Mouse (Mus musculus): Measurements from ENCODE around the gene Clasp1.

Gene Clasp1

GRCm38 (mm10) chr1:118402556-118402955 lies 13.7 kb downstream of the Clasp1 start:
- DNase-seq (ENCODE audit: extremely low read depth, low read depth, low spot score): no peak

- DNase-seq (ENCODE audit: extremely low read depth, low read depth, low spot score): no peak
Observed at GRCm38 (mm10) chr1:118402966-118403365, 14.1 kb downstream of the Clasp1 start.

- DNase-seq (ENCODE audit: extremely low read depth, low read depth, low spot score): no peak
Observed at GRCm38 (mm10) chr1:118403440-118403839, 14.6 kb downstream of the Clasp1 start.

- no peak for DNase-seq (ENCODE audit: extremely low read depth, low read depth, low spot score)
Observed at GRCm38 (mm10) chr1:118407586-118408250, 18.9 kb downstream of the Clasp1 start.

GRCm38 (mm10) chr1:118409249-118409648 lies 20.4 kb downstream of the Clasp1 start:
- no peak for DNase-seq (ENCODE audit: extremely low read depth, low read depth, low spot score)

- no peak for DNase-seq (ENCODE audit: extremely low read depth, low read depth, low spot score)
Observed at GRCm38 (mm10) chr1:118410824-118411223, 22.0 kb downstream of the Clasp1 start.

- DNase-seq (ENCODE audit: extremely low read depth, low read depth, low spot score): no peak
Observed at GRCm38 (mm10) chr1:118413169-118413568, 24.3 kb downstream of the Clasp1 start.

GRCm38 (mm10) chr1:118417047-118417730 lies 28.3 kb downstream of the Clasp1 start:
- no peak for DNase-seq (ENCODE audit: extremely low read depth, low read depth, low spot score)

- DNase-seq (ENCODE audit: extremely low read depth, low read depth, low spot score): no peak
Observed at GRCm38 (mm10) chr1:118419399-118419798, 30.5 kb downstream of the Clasp1 start.

- DNase-seq (ENCODE audit: extremely low read depth, low read depth, low spot score): no peak
Observed at GRCm38 (mm10) chr1:118421149-118421548, 32.3 kb downstream of the Clasp1 start.

GRCm38 (mm10) chr1:118422812-118423211 lies 34.0 kb downstream of the Clasp1 start:
- no peak for DNase-seq (ENCODE audit: extremely low read depth, low read depth, low spot score)

GRCm38 (mm10) chr1:118425982-118426381 lies 37.1 kb downstream of the Clasp1 start:
- no peak for DNase-seq (ENCODE audit: extremely low read depth, low read depth, low spot score)

- no peak for DNase-seq (ENCODE audit: extremely low read depth, low read depth, low spot score)
Observed at GRCm38 (mm10) chr1:118428354-118429084, 39.7 kb downstream of the Clasp1 start.

- DNase-seq (ENCODE audit: extremely low read depth, low read depth, low spot score): no peak
Observed at GRCm38 (mm10) chr1:118431548-118431947, 42.7 kb downstream of the Clasp1 start.

- no peak for DNase-seq (ENCODE audit: extremely low read depth, low read depth, low spot score)
Observed at GRCm38 (mm10) chr1:118435001-118435473, 46.2 kb downstream of the Clasp1 start.

- no peak for DNase-seq (ENCODE audit: extremely low read depth, low read depth, low spot score)
Observed at GRCm38 (mm10) chr1:118437856-118438255, 49.0 kb downstream of the Clasp1 start.

- no peak for DNase-seq (ENCODE audit: extremely low read depth, low read depth, low spot score)
Observed at GRCm38 (mm10) chr1:118438332-118438731, 49.5 kb downstream of the Clasp1 start.

- DNase-seq (ENCODE audit: extremely low read depth, low read depth, low spot score): no peak
Observed at GRCm38 (mm10) chr1:118440547-118440946, 51.7 kb downstream of the Clasp1 start.

- no peak for DNase-seq (ENCODE audit: extremely low read depth, low read depth, low spot score)
Observed at GRCm38 (mm10) chr1:118444420-118444819, 55.6 kb downstream of the Clasp1 start.

GRCm38 (mm10) chr1:118444988-118445387 lies 56.1 kb downstream of the Clasp1 start:
- DNase-seq (ENCODE audit: extremely low read depth, low read depth, low spot score): no peak

- DNase-seq (ENCODE audit: extremely low read depth, low read depth, low spot score): no peak
Observed at GRCm38 (mm10) chr1:118445441-118445840, 56.6 kb downstream of the Clasp1 start.

- no peak for DNase-seq (ENCODE audit: extremely low read depth, low read depth, low spot score)
Observed at GRCm38 (mm10) chr1:118446006-118446405, 57.1 kb downstream of the Clasp1 start.

All from fat pad, adult 2 months (tissue).